Mouse (Mus musculus): ENCODE measurements around the gene Mgat5.

DNA sequence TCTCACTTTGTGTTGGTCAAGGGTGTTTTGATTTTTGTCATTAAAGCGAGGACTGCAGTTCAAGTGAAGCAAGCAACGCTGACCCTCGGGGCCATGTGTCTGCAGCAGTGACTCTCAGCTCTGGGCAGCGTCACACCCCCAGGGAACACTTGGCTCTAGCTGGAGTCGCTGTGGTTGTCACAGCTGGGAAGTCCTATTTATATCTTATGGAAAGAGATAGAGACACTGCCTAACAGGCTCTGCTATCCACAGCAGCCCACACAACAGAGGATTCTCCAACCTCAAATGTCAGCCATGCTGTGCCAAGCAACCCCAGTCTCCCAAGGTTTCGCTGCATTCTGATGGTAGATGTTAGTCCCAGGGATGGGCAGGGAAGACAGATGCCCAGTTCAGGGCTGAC lies 125.0 kb downstream of the Mgat5 start:
- no peak for TF ChIP-seq CTCF (IDR thresholded peaks at IDR 0.05; ENCODE audit: low read depth, low read length)
- TF ChIP-seq GATA1 (IDR thresholded peaks at IDR 0.05; ENCODE audit: borderline replicate concordance, low read length): no peak
- TF ChIP-seq TAL1 (conservative IDR thresholded peaks at IDR 0.05; ENCODE audit: low read depth, low read length): no peak

Data from G1E (cell line).